Mouse (Mus musculus): ENCODE results near the gene H2al1i. TPM values are rescaled to one million over a fixed set of nuclear protein-coding genes. Genes with fewer than 3 reads are reported as not detected.

H2al1i gene
- total RNA-seq, 2 experiments from 2014 or later: not detected

Other genes starting within 250 kb of the H2al1i start
- not detected for gene H2al1a, start 25.4 kb upstream of the H2al1i start, total RNA-seq (2021)
- gene H2al1b, start 22.2 kb upstream of the H2al1i start, total RNA-seq (2021): not detected
- gene H2al1c, start 19.0 kb upstream of the H2al1i start, total RNA-seq (2021): not detected
- gene H2al1d, start 15.8 kb upstream of the H2al1i start, total RNA-seq (2021): not detected
- gene H2al1e, start 12.7 kb upstream of the H2al1i start, total RNA-seq (2021): not detected
- not detected for gene H2al1f, start 9.5 kb upstream of the H2al1i start, total RNA-seq (2021)
- gene H2al1g, start 6.4 kb upstream of the H2al1i start, total RNA-seq (2021): not detected
- gene H2al1h, start 3.2 kb upstream of the H2al1i start, total RNA-seq (2021): not detected
- gene H2al1j, start 3.2 kb downstream of the H2al1i start, total RNA-seq (2021): not detected

Data from gastrocnemius, postnatal 36 days (tissue).